Mouse (Mus musculus) monocyte, adult 2 months (primary cell): ENCODE measurements around the gene Fads3.
A peak's percentile ranks its signal among the peaks of the same experiment; 100 is the strongest.

Source experiments
- DNase-seq, 2 experiments: peaks; one replicate each; pipeline ENCODE4 v3.0.0; 2022; ENCODE audit warnings: low spot score in 2 of 2, low read depth in 1 of 2

Gene Fads3

DNA sequence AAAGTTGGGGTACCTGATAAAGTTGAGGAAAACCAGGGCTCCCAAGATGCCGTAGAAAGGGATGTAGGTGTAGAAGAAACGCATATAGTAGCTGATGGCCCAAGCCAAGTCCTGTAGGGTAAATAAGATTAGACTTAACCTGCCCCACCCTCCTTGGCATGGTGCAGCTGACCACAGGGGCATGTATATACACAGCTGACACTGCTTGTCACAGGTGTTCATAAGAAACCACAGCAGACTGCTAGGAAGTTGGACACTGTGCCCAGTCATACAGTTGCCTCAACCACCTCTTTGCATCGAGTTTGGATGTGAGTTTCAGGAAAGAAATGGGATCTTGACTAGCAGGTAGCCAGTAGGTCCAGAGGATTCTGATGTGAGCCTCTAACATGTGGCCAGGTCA is 25.1 kb downstream of the Fads3 start:
- no peak for DNase-seq

DNA sequence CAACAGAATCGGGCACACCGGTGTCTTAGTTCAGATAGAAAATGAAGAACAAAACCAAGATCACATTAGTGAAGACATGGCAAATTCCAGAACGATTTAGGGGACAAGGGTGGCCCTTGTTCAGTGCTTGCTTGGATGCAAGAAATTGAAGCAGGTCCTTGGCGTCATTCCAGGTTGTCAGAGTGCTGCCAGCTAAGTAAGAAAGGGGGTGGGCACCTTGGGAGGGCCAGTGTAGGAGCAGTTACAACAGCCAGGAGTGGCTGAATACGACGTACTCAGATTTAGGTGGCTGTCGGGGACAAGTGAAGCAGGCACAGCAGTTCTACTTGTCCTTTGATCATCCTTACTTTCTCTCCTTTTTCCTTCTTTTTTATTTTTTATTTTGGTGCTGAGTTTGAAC is 26.3 kb downstream of the Fads3 start:
- DNase-seq, result no peak

- DNase-seq, result no peak
Observed at GRCm38 (mm10) chr19:10070186-10070980, 29.0 kb downstream of the Fads3 start.

DNA sequence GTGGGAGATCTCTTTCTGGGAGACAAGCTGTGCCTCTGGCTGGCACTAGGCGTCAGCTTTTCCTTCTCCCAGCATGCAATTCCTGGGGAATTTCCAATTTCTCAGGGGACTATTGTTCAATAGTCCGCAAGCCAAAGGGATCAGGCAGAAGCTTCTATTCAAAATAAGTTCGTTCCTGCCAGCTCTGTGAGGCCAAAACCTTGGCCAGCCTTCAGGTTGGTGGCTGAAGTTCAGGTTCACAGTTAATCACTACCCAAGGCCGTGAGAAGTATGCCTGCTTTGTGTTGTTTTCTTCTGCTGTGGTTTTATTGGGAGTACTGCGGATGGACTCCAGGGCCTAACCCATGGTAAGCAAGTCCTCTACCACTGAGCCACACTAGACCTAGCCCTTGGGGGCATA is 29.8 kb downstream of the Fads3 start:
- DNase-seq, result no peak

- no peak for DNase-seq
Observed at GRCm38 (mm10) chr19:10071892-10072291, 30.5 kb downstream of the Fads3 start.

GRCm38 (mm10) chr19:10073145-10073544 is 31.8 kb downstream of the Fads3 start:
- no peak for DNase-seq

DNA sequence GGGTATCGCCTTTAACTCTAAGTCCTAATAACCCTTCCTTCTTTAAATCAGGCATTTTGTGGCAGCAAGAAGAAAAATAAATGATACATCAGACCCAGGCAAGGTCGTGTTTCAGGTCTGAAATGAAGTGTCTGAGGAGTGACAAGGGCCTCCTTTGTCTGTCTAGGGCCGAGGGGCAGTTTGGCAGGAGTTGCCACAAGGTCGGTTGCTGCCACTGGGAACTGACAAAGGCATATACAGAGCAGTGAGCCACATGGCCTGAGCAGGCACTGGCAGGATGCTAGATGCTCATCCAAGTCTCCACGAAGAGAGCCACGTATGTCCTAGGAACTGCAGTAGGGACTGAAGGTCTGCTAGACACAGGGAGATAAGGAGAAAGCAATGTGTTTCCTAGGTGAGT is 37.0 kb downstream of the Fads3 start:
- DNase-seq, result no peak

DNA sequence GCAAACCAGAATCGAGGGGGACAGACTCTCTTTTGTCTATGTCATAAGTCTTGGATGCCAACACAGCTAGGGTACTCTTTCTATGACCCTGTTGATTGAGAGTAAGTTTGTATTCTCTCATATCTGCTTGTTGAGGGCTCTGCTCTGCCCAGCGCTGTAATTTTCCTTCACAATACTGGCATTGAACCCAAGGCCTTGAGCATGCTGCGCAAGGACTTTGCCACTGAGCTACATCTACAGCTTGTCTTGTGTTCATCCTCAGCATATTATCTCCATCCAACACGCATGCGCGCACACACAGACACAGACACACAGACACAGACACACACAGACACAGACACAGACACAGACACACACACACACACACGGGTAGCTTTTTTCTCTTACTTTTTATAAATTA is 39.0 kb downstream of the Fads3 start:
- no peak for DNase-seq

DNA sequence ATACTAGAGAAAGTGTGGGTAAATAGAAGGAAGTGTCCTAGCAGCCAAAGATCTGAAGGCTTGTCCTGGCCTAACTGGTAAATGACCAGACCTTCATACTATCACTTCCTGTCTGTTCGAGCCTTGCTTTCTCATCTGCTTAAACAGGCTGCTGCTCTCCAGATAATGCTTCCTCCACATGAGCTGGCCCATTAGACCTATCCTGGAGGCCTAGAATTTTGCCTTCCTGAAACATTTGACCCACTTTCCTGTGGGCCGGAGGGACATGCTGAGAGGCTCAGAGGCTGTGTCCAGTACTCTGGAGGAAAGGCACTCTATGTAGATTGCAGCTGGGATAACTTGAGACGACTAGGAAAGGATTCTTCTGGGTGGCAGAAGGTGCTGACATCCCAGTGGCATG is 40.7 kb downstream of the Fads3 start:
- no peak for DNase-seq

DNA sequence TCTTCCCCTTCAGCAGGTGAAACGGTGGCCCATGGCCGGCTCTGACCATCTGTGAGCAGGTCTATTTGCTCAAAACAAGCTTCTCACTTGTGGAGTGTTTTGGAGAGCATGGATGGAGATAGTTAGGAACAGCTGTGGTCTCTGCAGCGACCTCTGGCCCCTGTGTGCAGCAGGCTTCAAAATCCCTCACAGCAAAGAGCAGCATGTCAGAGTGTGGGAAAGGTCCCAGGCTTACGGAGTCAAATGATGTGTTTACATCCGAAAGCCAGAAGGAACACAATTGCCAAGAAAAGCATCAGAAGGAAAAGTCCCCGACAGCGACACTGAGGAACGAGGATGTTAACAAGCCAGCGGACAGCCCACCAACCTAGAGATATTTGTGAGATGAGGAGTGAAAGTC is 44.1 kb downstream of the Fads3 start:
- DNase-seq, result no peak

DNA sequence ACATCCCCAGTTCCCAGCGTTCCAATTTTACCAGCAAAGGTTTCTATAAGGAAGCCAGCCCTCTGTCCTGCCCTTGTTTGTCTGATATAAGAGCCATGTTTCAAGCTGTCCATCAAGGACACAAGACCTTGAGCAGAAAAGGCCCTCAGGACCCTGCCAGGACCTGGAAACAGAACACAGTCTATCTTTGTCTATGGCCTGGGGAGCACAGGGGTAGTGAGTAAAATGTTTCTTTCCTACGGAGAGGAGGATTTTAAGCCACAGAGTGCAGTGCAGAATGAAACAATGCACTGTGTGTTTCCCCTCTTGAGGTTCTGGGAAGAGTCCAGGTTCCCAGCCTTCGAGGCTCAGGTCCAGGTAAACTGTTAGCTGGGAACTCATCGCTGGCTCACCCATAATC is 45.6 kb downstream of the Fads3 start:
- DNase-seq, result no peak

GRCm38 (mm10) chr19:10093829-10094228 is 52.5 kb downstream of the Fads3 start:
- no peak for DNase-seq

GRCm38 (mm10) chr19:10094695-10095094 is 53.3 kb downstream of the Fads3 start:
- no peak for DNase-seq

DNA sequence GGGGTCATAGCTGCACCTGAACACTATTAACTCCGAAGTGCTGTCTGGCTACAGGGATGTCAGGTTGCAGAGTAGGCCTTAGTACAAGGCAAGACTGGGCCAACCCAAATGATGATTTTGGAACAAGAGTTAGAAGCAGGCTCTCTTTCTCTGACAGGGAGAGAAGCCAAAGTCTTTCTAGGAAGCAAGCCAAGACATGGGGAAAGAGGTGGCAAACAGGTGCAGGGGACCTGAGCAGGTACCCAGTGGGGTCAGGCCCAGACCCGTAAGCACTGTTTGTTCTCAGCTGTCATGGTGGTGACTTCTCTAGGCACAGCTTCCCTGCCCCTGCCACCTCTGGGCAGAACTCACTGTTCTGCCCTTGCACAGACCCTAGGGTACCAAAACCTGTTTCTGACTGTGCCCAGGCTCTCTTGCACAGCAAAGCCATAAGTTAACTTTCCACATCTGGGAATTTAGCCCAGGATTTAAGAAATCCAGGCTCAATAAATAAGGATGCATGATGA is 55.1 kb downstream of the Fads3 start:
- DNase-seq, result no peak

DNA sequence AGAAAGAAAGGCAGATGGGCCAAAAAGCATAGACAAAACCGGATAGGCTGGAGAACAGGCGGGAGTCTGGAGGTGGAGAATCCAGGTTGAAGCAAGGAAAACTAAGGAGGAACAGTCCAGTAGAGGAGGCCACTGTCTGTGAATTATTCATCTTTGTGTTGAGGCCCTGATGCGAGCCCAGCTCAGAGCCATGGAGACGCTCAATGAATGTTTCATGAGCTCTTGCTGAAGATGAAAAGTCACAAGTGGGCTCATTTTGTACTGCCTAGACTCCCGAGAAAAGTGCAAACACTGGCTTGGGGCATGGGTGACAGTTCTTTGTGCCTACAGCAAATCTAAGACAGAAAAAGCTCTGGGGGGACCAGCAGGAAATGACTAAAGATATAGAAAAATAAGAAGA is 56.5 kb downstream of the Fads3 start:
- DNase-seq, result no peak

GRCm38 (mm10) chr19:10100631-10101071 is 59.3 kb downstream of the Fads3 start:
- DNase-seq, result peak; percentile 3 to 21

DNA sequence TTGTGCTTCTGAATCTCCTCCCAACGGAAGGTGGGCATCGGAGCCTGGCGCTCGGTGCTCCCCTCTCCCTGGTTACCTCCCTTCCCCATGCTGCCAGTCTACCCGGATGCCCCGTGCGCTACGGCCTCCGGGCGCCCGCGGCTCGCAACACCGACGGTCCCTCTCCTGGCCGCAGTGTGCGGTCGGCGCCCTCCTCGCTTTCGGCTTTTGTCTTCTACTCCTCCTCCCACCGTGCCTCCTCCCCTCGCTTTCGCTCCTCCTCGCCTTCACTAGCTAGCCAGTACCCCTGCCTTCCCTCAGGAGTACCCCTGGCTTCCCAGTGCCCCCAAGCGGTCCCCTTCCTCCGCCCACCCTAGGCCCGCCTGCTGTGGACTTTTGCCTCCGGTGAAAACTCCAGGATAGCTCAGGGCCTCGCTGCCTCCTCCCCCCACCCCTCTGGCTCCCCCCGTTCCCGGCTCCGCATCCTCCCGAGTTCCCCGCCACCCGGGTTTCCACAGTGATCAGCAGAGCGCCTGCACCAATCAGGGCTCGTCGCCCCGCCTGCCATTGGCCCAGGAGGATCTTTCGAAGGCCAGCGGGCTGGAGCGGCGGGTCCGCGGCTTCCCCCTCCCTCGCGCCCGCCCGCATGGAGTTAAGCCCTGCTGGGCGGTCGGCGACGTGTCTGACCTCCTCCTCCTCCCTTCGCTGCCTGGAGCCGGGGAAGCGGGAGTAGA is 60.1 kb downstream of the Fads3 start, which contains the start of gene Fads2:
Gene Fads2, minus strand, starts transcription at position 406 of the 713 bp plus-strand sequence.
- DNase-seq, result no peak

DNA sequence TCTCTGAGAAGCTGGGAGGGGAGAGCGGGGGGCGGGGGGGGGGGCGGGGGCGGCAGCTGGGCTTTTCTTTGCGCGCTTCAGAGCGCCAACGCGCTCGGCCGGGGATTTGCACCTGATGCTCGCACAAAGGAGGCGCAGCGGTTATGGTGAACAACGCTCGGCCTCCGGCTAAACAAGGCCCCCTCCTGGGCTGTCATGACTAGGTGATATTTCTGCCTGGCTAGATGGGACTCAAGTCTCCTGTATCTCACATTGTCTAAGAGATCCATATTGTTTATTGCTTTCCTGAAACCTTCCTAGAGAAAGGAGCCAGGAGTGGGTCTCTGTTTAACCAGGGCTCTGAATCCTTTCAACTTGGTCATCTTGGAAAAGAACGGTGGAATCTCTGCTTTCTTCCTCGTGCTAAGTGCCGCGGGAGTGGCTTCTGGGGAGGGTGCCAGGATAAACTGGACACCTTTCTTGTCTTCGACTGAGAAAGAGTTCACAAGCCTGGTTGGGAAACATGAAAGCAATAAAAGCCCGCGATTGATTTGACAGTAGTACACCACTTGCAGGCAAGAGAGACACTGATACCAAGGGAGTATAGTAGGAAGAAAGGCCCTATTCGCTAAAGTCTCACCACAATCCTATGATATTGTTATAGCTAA is 60.8 kb downstream of the Fads3 start:
- no peak for DNase-seq

DNA sequence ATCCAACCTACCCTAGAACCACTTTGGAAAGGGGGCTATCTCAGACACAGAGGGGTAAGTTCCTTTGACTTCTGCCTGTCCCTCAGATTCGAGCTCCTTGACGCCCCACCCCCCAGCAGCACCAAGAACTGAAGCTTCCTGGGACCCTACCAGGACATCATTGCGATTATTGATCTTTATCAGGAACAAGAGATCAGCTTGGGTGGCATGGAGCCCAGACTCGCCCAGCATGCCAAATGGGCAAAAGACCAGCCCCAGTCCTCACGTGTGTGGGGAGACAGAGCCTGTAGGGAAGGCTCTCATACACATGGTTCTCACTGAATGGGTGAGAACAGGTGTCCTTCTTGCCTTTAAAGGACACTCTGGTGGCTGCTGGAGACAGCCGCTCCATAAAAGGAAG is 62.9 kb downstream of the Fads3 start:
- no peak for DNase-seq

GRCm38 (mm10) chr19:10105034-10105493 is 63.7 kb downstream of the Fads3 start:
- no peak for DNase-seq

DNA sequence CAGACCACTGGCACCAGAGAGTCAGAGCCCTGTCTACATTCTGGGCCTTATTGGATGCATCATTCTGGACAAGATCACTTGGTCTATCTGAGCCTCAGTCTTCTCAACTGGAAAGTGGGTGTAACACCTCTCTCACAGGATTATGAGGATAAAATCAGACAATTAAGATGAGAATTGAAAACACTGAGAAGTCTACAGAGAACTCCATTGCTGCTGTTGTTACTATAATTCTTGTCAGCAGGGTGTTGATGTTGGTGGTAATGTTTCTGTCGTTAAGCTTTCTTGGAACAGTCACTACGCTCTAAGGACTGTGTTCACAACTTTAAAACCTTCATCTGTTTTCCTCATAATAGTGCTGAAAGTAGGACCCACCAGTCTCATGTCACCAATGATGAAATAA is 65.3 kb downstream of the Fads3 start:
- DNase-seq, result no peak
